ENCODE assay signal across 13 mouse cellular contexts in genomic region chr1:154885207-154885548, GRCm38 (mm10). TPM values are rescaled to one million over a fixed set of nuclear protein-coding genes. Genes with fewer than 3 reads are reported as not detected.
DNase-seq lines count a peak whose midpoint lies in the region; ATAC-seq and TF ChIP-seq lines count a peak whose summit lies in the region.
"Had no signal": no experiment of that assay in that cellular context is flagged by ENCODE, and none has a peak within 500 bp of the region (broad histone marks: within the 10 kb centered on the region; RNA-seq: fewer than 3 reads in every experiment).

No protein-coding gene starts in this region.

- no peak overlapping the region for H3K27ac ChIP-seq in heart, embryonic 10.5 days
- H3K27ac ChIP-seq in CH12.LX (ENCODE audit: insufficient read depth, low read depth): no peak overlapping the region; the same call in 1 of the 2 replicates
- no peak overlapping the region for H3K27ac ChIP-seq in intestine, postnatal 0 days (ENCODE audit: low read depth, low read length)
- H3K27ac ChIP-seq: limb, embryonic 10.5 days; liver, embryonic 15.5 days; macrophage had no signal

- in situ Hi-C loops in CH12.LX (cut with MboI; ENCODE audit: low pct_ligation_motif_present, low pct_unique_long_range_greater_than_20kb, low sequenced_read_pairs): loop anchor here (10.0 kb wide), 3 partner anchors 100 to 600 kb away; no protein-coding TSS in a partner anchor

- H3K4me2 ChIP-seq in CH12.LX (ENCODE audit: insufficient read depth, low read depth, poor library complexity, severe bottlenecking): peak overlapping the region; percentile 90
- peak overlapping the region; percentile 74; the same call in 1 of the 2 replicates for H3K4me2 ChIP-seq in intestine, postnatal 0 days (replicated peaks; ENCODE audit: low read depth)

- no peak for DNase-seq in heart, embryonic 10.5 days (ENCODE audit: low spot score)
- no peak for DNase-seq in heart, postnatal 4 days
- DNase-seq in kidney, postnatal 36 days: peak; percentile 5 to 10
- no peak for DNase-seq in kidney, adult 11 months
- DNase-seq in CH12.LX (ENCODE audit: extremely low read depth): peak; percentile 24
- no peak for DNase-seq in adrenal gland, postnatal 36 days
- DNase-seq in layer of hippocampus, postnatal 36 days: no peak
- DNase-seq: cerebellum, adult 11 months had no signal

- peaks cover 27% of the 10 kb centered on the region for H3K79me2 ChIP-seq in CH12.LX (replicated peaks; ENCODE audit: control insufficient read depth, extremely low read depth, insufficient read depth, poor library complexity, severe bottlenecking)

- TF ChIP-seq CTCF in CH12.LX (conservative IDR thresholded peaks at IDR 0.05 in 1 of 2, IDR thresholded peaks at IDR 0.05 in 1 of 2; ENCODE audit: low read depth in 2 of 2, low read length in 2 of 2): peak in 1 of 2 experiments; percentile 88; a peak in 2 of 4 replicates
- peak; percentile 45 for TF ChIP-seq CTCF in intestine, postnatal 0 days (IDR thresholded peaks at IDR 0.05; ENCODE audit: low read depth)

- H3K9me3 ChIP-seq in heart, embryonic 10.5 days: no peaks in the 10 kb centered on the region
- H3K9me3 ChIP-seq in CH12.LX (replicated peaks; ENCODE audit: low read length): no peaks in the 10 kb centered on the region
- H3K9me3 ChIP-seq in intestine, postnatal 0 days (ENCODE audit: control insufficient read depth): no peaks in the 10 kb centered on the region
- H3K9me3 ChIP-seq: limb, embryonic 10.5 days; liver, embryonic 15.5 days had no signal

- peaks cover 15% of the 10 kb centered on the region for H3K4me1 ChIP-seq in heart, embryonic 10.5 days
- H3K4me1 ChIP-seq in CH12.LX (ENCODE audit: control insufficient read depth in 1 of 2, insufficient read depth in 2 of 2): peaks cover 4 to 11% of the 10 kb centered on the region in 2 experiments
- no peaks in the 10 kb centered on the region for H3K4me1 ChIP-seq in intestine, postnatal 0 days (replicated peaks; ENCODE audit: control insufficient read depth, insufficient read depth, low read length)
- H3K4me1 ChIP-seq: liver, embryonic 15.5 days had no signal

- H3K36me3 ChIP-seq in heart, embryonic 10.5 days: no peaks in the 10 kb centered on the region
- H3K36me3 ChIP-seq in CH12.LX (replicated peaks in 1 of 2; ENCODE audit: control insufficient read depth in 1 of 2, insufficient read depth in 1 of 2, low read length in 1 of 2): peaks cover 0 to 2% of the 10 kb centered on the region in 2 experiments
- H3K36me3 ChIP-seq in intestine, postnatal 0 days (ENCODE audit: control insufficient read depth, insufficient read depth): no peaks in the 10 kb centered on the region
- H3K36me3 ChIP-seq: limb, embryonic 10.5 days; liver, embryonic 15.5 days had no signal

- ATAC-seq in intestine, postnatal 0 days: peak; percentile 22; the same call in 1 of the 2 replicates

- dilution Hi-C loops in CH12.LX (cut with MboI; ENCODE audit: extremely low pct_ligation_motif_present, extremely low pct_unique_long_range_greater_than_20kb, low sequenced_read_pairs): no loop called here

- 0 out of 2 replicates have a peak overlapping the region, but pooled peaks have one; percentile 82 for H3K9ac ChIP-seq in CH12.LX (ENCODE audit: insufficient read depth, low read depth)
- H3K9ac ChIP-seq in intestine, postnatal 0 days (ENCODE audit: low read depth, low read length): no peak overlapping the region
- H3K9ac ChIP-seq: liver, embryonic 15.5 days had no signal

- peak; percentile 86 for TF ChIP-seq RAD21 in CH12.LX (IDR thresholded peaks at IDR 0.05; ENCODE audit: low read depth, low read length)

- peaks cover 39% of the 10 kb centered on the region for H3K27me3 ChIP-seq in heart, embryonic 10.5 days (ENCODE audit: insufficient read depth, poor library complexity, severe bottlenecking)
- no peaks in the 10 kb centered on the region for H3K27me3 ChIP-seq in CH12.LX (replicated peaks)
- peaks cover 14% of the 10 kb centered on the region; the same call in 1 of the 2 replicates for H3K27me3 ChIP-seq in intestine, postnatal 0 days (replicated peaks; ENCODE audit: control insufficient read depth, insufficient read depth, low read length)

- WGBS in heart, embryonic 10.5 days: 18% methylated on average over 6 of the region's 6 CpGs
- 28% methylated on average over 6 of the region's 6 CpGs for WGBS in intestine, postnatal 0 days

- TF ChIP-seq POLR2A in CH12.LX (IDR thresholded peaks at IDR 0.05; ENCODE audit: low read depth, low read length): no peak

- peak overlapping the region; percentile 65; the same call in 1 of the 2 replicates for H3K4me3 ChIP-seq in heart, embryonic 10.5 days
- no peak overlapping the region for H3K4me3 ChIP-seq in CH12.LX (replicated peaks in 1 of 3; ENCODE audit: low read depth in 2 of 3, low read length in 2 of 3, poor library complexity in 1 of 3)
- H3K4me3 ChIP-seq in intestine, postnatal 0 days (ENCODE audit: low read depth, low read length): no peak overlapping the region

- no peak for TF ChIP-seq EP300 in CH12.LX (IDR thresholded peaks at IDR 0.05; ENCODE audit: low read length)

TF ChIP-seq in CH12.LX, 34 proteins besides CTCF, POLR2A, EP300 and RAD21:
- peak; percentile 71 for TF ChIP-seq ZC3H11A (IDR thresholded peaks at IDR 0.05; ENCODE audit: low read depth, low read length)
- peak; percentile 29; the same call in 1 of the 2 replicates for TF ChIP-seq IRF4 (IDR thresholded peaks at IDR 0.05; ENCODE audit: low read depth, low read length)
- no peak for TF ChIP-seq CHD2 (IDR thresholded peaks at IDR 0.05; ENCODE audit: low read length)
- TF ChIP-seq SMC3 (IDR thresholded peaks at IDR 0.05; ENCODE audit: low read depth, low read length): peak; percentile 89
- no peak for TF ChIP-seq PAX5 (IDR thresholded peaks at IDR 0.05; ENCODE audit: low read length)

RNA-seq across cellular contexts. Expression of gene Cacna1e, which starts 0.9 kb away (rescaled TPM):
- 0.20 and 0.42 TPM in 2 replicates for polyA plus RNA-seq in heart, embryonic 10.5 days (2016; fragmentation: Nextera tagmentation; extraction: Ambion mirVana)
- under 1 TPM; 0.14 to 0.26 TPM for total RNA-seq in heart, postnatal 4 days (2021)
- total RNA-seq in CH12.LX (2012; rRNA removed) (7.2 and 8.5 TPM in 2 replicates), CH12.LX (2014; rRNA removed) (0.45 and 0.60 TPM in 2 replicates)
- 2.2 and 2.5 TPM in 2 replicates for polyA plus RNA-seq in CH12.LX (2012; ENCODE audit: insufficient read length, low read depth)
- polyA plus RNA-seq in intestine, postnatal 0 days (2015; fragmentation: Nextera tagmentation; extraction: Ambion mirVana): 0.74 and 1.2 TPM in 2 replicates
- total RNA-seq in adrenal gland, postnatal 36 days (2021): under 1 TPM; 0.10 to 0.13 TPM
- total RNA-seq in layer of hippocampus, postnatal 36 days (2021): 100 to 1,000 TPM; 213 to 233 TPM
- total RNA-seq: MEL had no signal

Comparison
In these comparisons a context has a peak if more than half of its experiments do, and no peak if none do; other contexts are left out.
1. DNase-seq: peak in kidney, postnatal 36 days (2 of 2) and CH12.LX (single experiment); none in heart, embryonic 10.5 days (single experiment), heart, postnatal 4 days (single experiment), kidney, adult 11 months (single experiment), adrenal gland, postnatal 36 days (0 of 2) and layer of hippocampus, postnatal 36 days (0 of 2).
2. RNA of gene Cacna1e, which starts 0.9 kb away (total RNA-seq): 213 to 233 TPM in layer of hippocampus, postnatal 36 days; 0.45 to 8.5 TPM in CH12.LX, 0.14 to 0.26 TPM in heart, postnatal 4 days and 0.10 to 0.13 TPM in adrenal gland, postnatal 36 days; every median in the first group is over 10 times any median in the second.